Comparison of ENCODE assay signal across 8 mouse cellular contexts in the genomic region with DNA sequence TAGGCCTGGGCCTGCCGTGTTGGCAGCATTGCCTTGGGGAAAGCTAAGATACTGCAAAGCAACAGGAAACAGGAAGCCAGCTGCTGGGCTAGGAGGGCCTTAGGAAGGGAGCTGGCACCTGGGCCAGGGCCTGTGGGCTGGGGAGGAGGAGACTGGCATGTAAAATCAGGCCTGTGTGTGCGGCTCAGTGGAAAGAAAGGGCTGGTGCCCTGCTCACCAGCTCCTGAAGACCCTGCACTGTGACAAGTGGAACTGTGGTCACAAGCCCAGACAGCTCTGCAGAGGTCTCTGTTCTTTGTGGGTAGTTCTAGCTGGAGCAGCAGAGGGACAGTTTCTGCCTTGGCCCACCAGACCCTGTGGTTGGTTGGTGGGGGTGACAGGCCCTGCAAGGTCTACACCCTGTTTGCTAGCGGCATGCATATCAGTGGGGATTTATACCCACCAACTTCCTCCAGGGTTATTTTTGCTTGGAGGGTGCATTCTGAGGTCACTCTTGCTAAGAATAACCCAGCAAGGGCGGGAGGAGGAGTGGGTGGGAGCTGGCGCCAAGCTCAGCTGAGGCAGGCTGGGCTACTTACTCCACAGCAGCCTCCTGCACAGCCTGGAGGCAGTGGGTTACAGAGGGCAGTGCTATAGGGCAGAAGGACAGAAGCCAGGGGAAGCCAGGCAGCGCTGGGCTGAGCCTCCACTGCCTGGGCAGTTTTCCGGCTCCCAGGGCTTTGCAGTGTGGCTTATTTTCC. TPM values are rescaled to one million over a fixed set of nuclear protein-coding genes. Genes with fewer than 3 reads are reported as not detected.
A peak's percentile ranks its signal among the peaks of the same experiment; 100 is the strongest.
DNase-seq lines count a peak whose midpoint lies in the region; ATAC-seq and TF ChIP-seq lines count a peak whose summit lies in the region.

No protein-coding gene starts in this region.

- H3K36me3 ChIP-seq in heart, embryonic 14.5 days (ENCODE audit: control insufficient read depth, insufficient read depth, low read length), result peaks cover 54% of the 10 kb centered on the region
- 0 out of 2 replicates have a peak, but pooled peaks cover 4% of the 10 kb centered on the region for H3K36me3 ChIP-seq in kidney, postnatal 0 days (ENCODE audit: insufficient read depth, low read length)

- H3K27ac ChIP-seq in cortical plate, adult 2 months (ENCODE audit: insufficient read depth, low read length), result peak overlapping the region; percentile 82
- H3K27ac ChIP-seq in heart, embryonic 14.5 days (replicated peaks in 1 of 2; ENCODE audit: control insufficient read depth in 1 of 2, insufficient read depth in 1 of 2, low read depth in 2 of 2, low read length in 2 of 2), result peak overlapping the region; percentile 96 to 99
- peak overlapping the region; percentile 88 for H3K27ac ChIP-seq in kidney, postnatal 0 days

- no peaks in the 10 kb centered on the region for H3K9me3 ChIP-seq in heart, embryonic 14.5 days (ENCODE audit: control insufficient read depth, low read length)
- no peaks in the 10 kb centered on the region for H3K9me3 ChIP-seq in kidney, postnatal 0 days (replicated peaks; ENCODE audit: low read length)

- DNase-seq in 3T3-L1 (ENCODE audit: low read depth, low spot score), result peak; percentile 59
- DNase-seq in Muller cell, postnatal 12 days (ENCODE audit: inconsistent ontology term), result peak; percentile 78
- DNase-seq in kidney, postnatal 0 days (ENCODE audit: low spot score), result peak; percentile 73
- DNase-seq in lung, postnatal 10 days, result peak; percentile 87
- DNase-seq in right cerebral cortex, postnatal 14 days, result peak; percentile 49
- DNase-seq in c-Kit-positive CD71-positive TER-119-positive erythroid progenitor cells, embryonic 14.5 days (ENCODE audit: low spot score), result no peak

- WGBS in heart, embryonic 14.5 days, result 10% methylated on average over 7 of the region's 7 CpGs
- WGBS in kidney, postnatal 0 days, result 10% methylated on average over 7 of the region's 7 CpGs

- H3K4me1 ChIP-seq in cortical plate, adult 2 months (ENCODE audit: control insufficient read depth, insufficient read depth, low read length), result peaks cover 17% of the 10 kb centered on the region
- peaks cover 25 to 44% of the 10 kb centered on the region in 2 experiments for H3K4me1 ChIP-seq in heart, embryonic 14.5 days (ENCODE audit: control insufficient read depth in 2 of 2, insufficient read depth in 2 of 2, low read length in 2 of 2)
- peaks cover 21% of the 10 kb centered on the region; the same call in 1 of the 2 replicates for H3K4me1 ChIP-seq in kidney, postnatal 0 days (replicated peaks; ENCODE audit: insufficient read depth, low read length)

- H3K4me2 ChIP-seq in heart, embryonic 14.5 days (ENCODE audit: low read length), result peak overlapping the region; percentile 52
- peak overlapping the region; percentile 19 for H3K4me2 ChIP-seq in kidney, postnatal 0 days (ENCODE audit: low read length)

- H3K9ac ChIP-seq in heart, embryonic 14.5 days (ENCODE audit: low read length), result peak overlapping the region; percentile 67
- H3K9ac ChIP-seq in kidney, postnatal 0 days (ENCODE audit: low read depth, low read length), result no peak overlapping the region

- no peak for TF ChIP-seq POLR2A in cortical plate, adult 2 months (IDR thresholded peaks at IDR 0.05; ENCODE audit: extremely low read depth, insufficient read depth, low read length)

- no peaks in the 10 kb centered on the region for H3K27me3 ChIP-seq in heart, embryonic 14.5 days (ENCODE audit: control insufficient read depth, insufficient read depth, low read length)
- no peaks in the 10 kb centered on the region for H3K27me3 ChIP-seq in kidney, postnatal 0 days (ENCODE audit: insufficient read depth, low read length)

- no peak overlapping the region for H3K4me3 ChIP-seq in cortical plate, adult 2 months (ENCODE audit: insufficient read depth, low read length)
- H3K4me3 ChIP-seq in heart, embryonic 14.5 days (ENCODE audit: control insufficient read depth in 1 of 2, insufficient read depth in 1 of 2, low read depth in 1 of 2, low read length in 2 of 2), result no peak overlapping the region
- no peak overlapping the region for H3K4me3 ChIP-seq in kidney, postnatal 0 days (replicated peaks; ENCODE audit: low read depth, low read length)

- TF ChIP-seq CTCF in cortical plate, adult 2 months (IDR thresholded peaks at IDR 0.05; ENCODE audit: extremely low read depth, insufficient read depth, low read length), result no peak
- no peak; the same call in 1 of the 2 replicates for TF ChIP-seq CTCF in kidney, postnatal 0 days (IDR thresholded peaks at IDR 0.05; ENCODE audit: low read depth)

- ATAC-seq in heart, embryonic 14.5 days (ENCODE audit: insufficient number of reproducible peaks, insufficient read depth, low FRiP score, low read depth), result peak; percentile 89
- peak; percentile 66; the same call in 1 of the 2 replicates for ATAC-seq in kidney, postnatal 0 days (replicated peaks; ENCODE audit: low FRiP score, low read depth)

RNA-seq across cellular contexts. Expression of a gene that starts 50.1 kb away (rescaled TPM):
- 38.2 and 38.3 TPM in 2 replicates for polyA plus RNA-seq in cortical plate, adult 2 months (2012; rRNA removed)
- polyA plus RNA-seq in heart, embryonic 14.5 days (2014; fragmentation: Nextera tagmentation; extraction: Ambion mirVana), result 44.8 and 48.7 TPM in 2 replicates
- 96.5 and 112 TPM in 2 replicates for polyA plus RNA-seq in kidney, postnatal 0 days (2015; fragmentation: Nextera tagmentation; extraction: Ambion mirVana)
